Mouse (Mus musculus): ENCODE measurements around the gene Clasrp. TPM values are rescaled to one million over a fixed set of nuclear protein-coding genes. Genes with fewer than 3 reads are reported as not detected.

Clasrp gene
- total RNA-seq, 2 experiments from 2014 or later: 8.7 to 10.4 TPM

GRCm38 (mm10) chr7:19532240-19532639, 72.0 kb downstream of the Clasrp start:
- no peak for DNase-seq (ENCODE audit: low spot score)

- no peak for DNase-seq (ENCODE audit: low spot score)
These were observed 73.2 kb downstream of the Clasrp start for GRCm38 (mm10) chr7:19531077-19531476.

Other genes with a start within 250 kb of the Clasrp start
- gene Cd3eap, start 245.0 kb downstream of the Clasrp start, total RNA-seq (2021): 10 to 100 TPM; 10.8 to 11.4 TPM
- gene Ppp1r13l, start 244.7 kb downstream of the Clasrp start, total RNA-seq (2021): 1 to 10 TPM; 3.6 to 5.3 TPM
- 10 to 100 TPM in 1 of 2 experiments, 1 to 10 TPM in 1; 9.0 to 10.6 TPM for gene Ercc2, start 222.5 kb downstream of the Clasrp start, total RNA-seq (2021)
- gene Klc3, start 200.4 kb downstream of the Clasrp start, total RNA-seq (2021): under 1 TPM in 1 of 2 experiments, not detected in 1; 0.21 TPM
- over 10,000 TPM; 37,972 to 42,859 TPM for gene Ckm, start 199.7 kb downstream of the Clasrp start, total RNA-seq (2021)
- gene Mark4, start 145.7 kb downstream of the Clasrp start, total RNA-seq (2021): 10 to 100 TPM; 18.5 to 20.8 TPM
- gene Exoc3l2, start 141.2 kb downstream of the Clasrp start, total RNA-seq (2021): 1 to 10 TPM in 1 of 2 experiments, under 1 TPM in 1; 0.57 to 1.5 TPM
- gene Bloc1s3, start 96.1 kb downstream of the Clasrp start, total RNA-seq (2021): 1 to 10 TPM; 1.9 to 2.2 TPM
- 1 to 10 TPM; 9.0 to 9.4 TPM for gene Trappc6a, start 96.1 kb downstream of the Clasrp start, total RNA-seq (2021)
- not detected for gene Nkpd1, start 86.6 kb downstream of the Clasrp start, total RNA-seq (2021)
- 10 to 100 TPM; 43.4 to 47.5 TPM for gene Ppp1r37, start 41.4 kb downstream of the Clasrp start, total RNA-seq (2021)
- gene Zfp296, start 27.2 kb downstream of the Clasrp start, total RNA-seq (2021): under 1 TPM; 0.43 to 0.71 TPM
- 10 to 100 TPM; 72.9 to 81.2 TPM for gene Gemin7, start 26.9 kb downstream of the Clasrp start, total RNA-seq (2021)
- gene Relb, start 25.0 kb upstream of the Clasrp start, total RNA-seq (2021): 10 to 100 TPM in 1 of 2 experiments, 1 to 10 TPM in 1; 6.7 to 11.0 TPM
- 10 to 100 TPM; 46.8 to 47.3 TPM for gene Clptm1, start 60.5 kb upstream of the Clasrp start, total RNA-seq (2021)
- under 1 TPM in 1 of 2 experiments, not detected in 1; 0.74 TPM for gene Apoc2, start 73.5 kb upstream of the Clasrp start, total RNA-seq (2021)
- gene Gm44805, start 76.9 kb upstream of the Clasrp start, total RNA-seq (2021): not detected
- under 1 TPM in 1 of 2 experiments, not detected in 1; 0.95 TPM for gene Apoc4, start 77.0 kb upstream of the Clasrp start, total RNA-seq (2021)
- gene Apoc1, start 88.2 kb upstream of the Clasrp start, total RNA-seq (2021): 1 to 10 TPM in 1 of 2 experiments, under 1 TPM in 1; 0.84 to 4.3 TPM
- gene Apoe, start 94.7 kb upstream of the Clasrp start, total RNA-seq (2021): 10 to 100 TPM; 59.5 to 87.1 TPM
- gene Tomm40, start 111.0 kb upstream of the Clasrp start, total RNA-seq (2021): 10 to 100 TPM; 40.8 to 44.0 TPM
- gene Nectin2, start 146.0 kb upstream of the Clasrp start, total RNA-seq (2021): 1 to 10 TPM in 1 of 2 experiments, under 1 TPM in 1; 0.64 to 2.0 TPM
- gene Bcam, start 166.5 kb upstream of the Clasrp start, total RNA-seq (2021): 10 to 100 TPM; 17.4 to 28.5 TPM
- not detected for gene Cblc, start 192.3 kb upstream of the Clasrp start, total RNA-seq (2021)
- 1 to 10 TPM; 1.0 to 2.0 TPM for gene Bcl3, start 218.3 kb upstream of the Clasrp start, total RNA-seq (2021)
- not detected for gene Gm19345, start 247.5 kb upstream of the Clasrp start, total RNA-seq (2021)

Measured in gastrocnemius, adult 18-20 months (tissue).